Mouse (Mus musculus): ENCODE measurements around the gene Dgki.

DNA sequence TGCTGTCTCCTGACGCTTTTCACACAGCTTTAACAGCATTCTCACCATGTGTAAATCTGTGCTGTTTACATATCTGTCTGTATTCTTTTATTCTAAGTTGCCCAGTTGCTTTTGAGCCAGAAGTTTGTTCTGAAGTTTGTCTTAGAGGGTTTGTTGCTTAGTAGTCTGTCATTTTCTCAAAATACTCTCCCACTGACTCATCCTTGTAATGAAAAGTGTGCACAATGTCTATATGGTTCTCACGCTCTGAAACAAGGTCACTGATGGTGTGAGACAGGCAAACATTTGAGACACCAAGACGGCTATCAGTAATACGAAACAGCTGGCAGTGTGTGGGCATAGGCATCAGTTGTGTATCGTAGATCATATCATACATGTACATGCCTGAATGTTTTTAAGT lies 23.8 kb downstream of the Dgki start:
- TF ChIP-seq GATA1 (IDR thresholded peaks at IDR 0.05; ENCODE audit: low read length) (no peak), TAL1 (IDR thresholded peaks at IDR 0.05; ENCODE audit: low read length) (no peak)
